Mouse (Mus musculus): ENCODE results near the gene Glce. TPM values are rescaled to one million over a fixed set of nuclear protein-coding genes. Genes with fewer than 3 reads are reported as not detected.

Gene Glce
- total RNA-seq, 2 experiments from 2014 or later, result 5.5 to 8.3 TPM

DNA sequence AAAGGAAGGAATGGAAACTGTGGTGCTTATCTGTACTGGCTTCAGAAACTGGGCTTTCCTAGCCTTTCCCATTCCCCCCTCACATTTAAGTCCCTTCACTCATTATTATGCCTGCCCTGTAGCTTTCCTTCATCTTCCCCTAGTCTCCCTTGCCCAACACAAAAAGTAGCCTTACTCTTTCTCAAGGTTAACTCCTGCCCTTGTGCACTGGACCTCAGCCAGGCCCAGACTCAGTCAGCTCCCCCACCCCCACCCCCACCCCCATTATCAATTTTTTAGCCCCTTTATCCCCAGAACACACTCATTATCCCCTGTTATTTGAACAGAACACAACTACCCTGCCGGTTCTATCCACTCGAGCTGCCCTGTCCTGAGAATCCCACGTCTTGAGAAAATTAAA, 1.0 kb upstream of the Glce start:
- DNase-seq, result no peak

DNA sequence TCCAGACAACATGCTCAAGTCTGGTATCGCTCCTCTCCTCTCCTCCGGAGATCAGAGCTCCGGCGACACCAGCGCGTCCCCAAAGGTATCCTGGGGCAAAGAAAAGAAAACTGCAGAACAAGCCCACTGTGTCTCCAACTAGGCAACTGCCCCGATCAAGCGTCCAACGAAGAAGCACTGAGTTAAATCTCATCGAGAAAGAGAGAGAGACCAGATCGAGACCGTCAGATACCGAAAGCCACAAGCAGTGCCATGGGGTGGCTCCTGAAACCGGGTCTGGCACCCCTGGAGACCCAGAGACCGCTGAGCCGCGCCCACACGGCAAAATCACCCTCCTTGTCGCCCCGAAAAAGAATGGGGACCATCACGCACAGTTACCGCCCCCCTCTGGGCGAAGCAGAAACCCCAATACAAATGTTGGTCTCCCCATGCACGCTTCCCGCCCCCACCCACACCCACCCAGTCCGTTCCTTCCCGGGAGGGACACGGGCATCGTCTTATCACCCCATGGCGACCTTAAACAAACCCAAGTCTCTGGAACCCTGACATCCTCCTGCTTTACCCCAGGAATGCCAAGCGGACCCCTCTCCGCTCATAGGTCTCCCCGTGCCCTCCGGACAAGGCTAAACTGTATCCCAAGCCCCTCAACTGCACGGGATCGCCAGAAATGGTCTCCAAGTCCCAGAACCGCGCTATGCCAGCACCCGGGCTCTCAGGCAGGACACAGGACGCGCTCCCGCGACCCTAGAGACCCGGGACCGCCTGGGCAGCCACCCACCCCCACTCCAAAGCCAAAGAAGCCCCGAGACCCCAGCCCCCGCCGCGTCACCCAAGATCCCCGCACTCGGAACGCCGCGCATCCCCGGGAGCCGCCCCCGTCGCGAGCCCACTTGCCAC, 656 bp downstream of the Glce start:
- DNase-seq, result peak; percentile 27

DNA sequence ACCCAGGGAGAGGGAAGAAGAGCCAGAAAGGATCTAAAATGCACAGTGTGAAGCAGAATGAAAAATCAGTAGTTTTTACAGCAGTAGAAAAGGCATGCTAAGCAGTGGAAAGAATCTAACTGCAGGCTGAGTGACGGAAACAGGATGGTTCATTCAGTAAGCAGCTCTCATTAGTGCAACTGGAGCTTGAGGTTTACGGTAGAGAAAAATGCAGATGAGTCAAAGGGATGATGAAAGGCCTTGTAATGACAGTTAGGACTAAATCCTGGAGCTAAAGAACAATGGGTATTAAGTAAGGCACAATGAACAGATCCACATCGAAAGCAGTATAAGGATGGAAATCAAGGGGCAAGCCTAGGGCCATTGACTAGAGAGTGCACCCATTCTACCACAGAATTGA, 3.7 kb downstream of the Glce start:
- no peak for DNase-seq

GRCm38 (mm10) chr9:62115826-62116225, 6.6 kb downstream of the Glce start:
- no peak for DNase-seq

GRCm38 (mm10) chr9:62096603-62097002, 25.9 kb downstream of the Glce start:
- DNase-seq, result no peak

DNA sequence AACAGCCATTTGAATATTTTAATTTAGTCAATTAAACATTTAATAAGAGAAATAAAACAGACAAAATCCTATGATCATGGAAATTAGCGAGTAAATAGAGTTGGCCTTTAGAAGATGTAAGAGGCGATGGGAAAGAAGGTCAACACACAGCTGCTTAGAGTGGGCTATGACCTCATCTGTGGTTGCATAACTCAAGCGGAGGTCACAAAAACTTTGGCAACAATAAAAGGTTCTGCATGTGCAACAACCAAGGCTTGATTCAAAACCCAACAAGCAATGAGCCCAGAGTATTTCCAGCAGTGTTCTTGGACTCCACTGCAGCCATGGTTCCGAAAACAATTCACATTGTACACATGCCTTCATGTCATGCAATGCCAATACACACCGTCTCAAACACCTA, 30.9 kb downstream of the Glce start:
- DNase-seq, result peak; percentile 55

DNA sequence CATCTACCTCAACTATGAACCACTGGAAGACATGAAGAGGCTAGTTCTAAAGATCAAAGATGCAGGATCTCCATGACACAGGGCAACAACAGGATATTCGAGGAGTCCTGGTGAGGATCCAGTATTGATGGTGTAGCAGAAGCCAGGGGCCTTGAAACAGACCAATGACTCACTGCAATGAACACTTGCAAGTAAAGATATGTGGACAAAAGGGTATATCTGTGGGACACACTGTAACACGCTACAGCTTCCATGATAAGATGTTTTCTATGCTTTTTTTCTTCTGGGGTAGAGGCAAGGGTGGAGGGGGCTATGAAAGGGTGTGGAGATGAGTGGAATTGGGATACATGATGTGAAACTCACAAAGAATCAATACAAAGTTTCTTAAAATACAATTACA, 36.9 kb downstream of the Glce start:
- no peak for DNase-seq

DNA sequence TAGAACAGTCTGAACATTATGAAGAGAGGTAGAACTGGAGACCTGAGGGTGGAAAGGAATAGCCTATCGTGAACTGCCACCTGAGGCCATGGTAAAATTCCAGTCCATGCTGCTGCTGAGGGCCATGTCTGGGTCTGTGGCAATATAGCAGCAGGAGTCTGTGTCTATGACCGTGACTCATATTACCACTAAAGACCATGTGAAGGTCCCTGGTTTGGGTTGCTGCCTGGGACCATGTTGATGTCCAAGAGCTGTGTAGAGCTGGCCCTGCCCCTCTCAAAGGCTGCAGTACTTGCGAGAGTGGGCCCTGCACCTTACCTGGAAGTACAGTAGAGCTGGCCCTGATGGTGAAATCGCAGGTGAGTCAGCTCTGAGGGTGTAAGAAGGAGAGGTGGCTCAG, 37.6 kb downstream of the Glce start:
- no peak for DNase-seq

DNA sequence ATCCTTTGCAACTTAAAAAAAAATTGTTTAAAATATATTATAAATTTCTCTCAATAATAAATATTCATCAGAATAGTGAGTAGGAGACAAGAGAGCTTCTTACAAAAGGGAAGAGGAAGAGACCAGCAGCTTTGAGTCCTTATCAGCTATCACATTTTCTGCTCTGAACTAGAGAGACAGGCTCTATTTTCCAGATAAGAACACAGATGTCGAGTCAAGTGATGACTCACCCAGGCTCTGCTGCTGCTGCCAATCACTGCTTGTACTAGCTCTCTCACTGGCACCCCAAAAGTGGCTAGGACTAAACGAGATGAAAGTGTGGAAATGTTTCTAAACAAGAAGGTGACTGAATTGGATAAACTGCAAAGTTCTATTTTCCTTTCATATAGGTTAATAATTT, 39.5 kb downstream of the Glce start:
- no peak for DNase-seq

DNA sequence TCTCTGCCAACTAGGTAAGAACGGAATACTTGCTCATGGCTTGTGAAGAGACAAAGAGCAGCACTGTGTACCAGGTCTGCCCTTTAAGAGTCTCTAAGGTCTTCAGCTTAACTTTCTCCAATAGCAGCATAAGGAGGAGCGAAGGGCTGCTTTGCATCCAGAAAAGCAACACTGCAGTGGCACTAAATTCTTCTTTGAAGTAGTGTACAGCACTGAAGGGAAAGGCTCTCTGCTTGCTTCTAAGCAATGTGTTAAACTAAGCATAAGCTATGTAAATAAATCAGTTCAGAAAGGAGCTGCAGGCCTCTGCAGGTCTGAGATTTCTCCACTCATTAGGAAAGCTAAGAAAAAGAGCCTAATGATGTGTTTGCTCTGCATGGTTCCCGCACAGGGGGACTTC, 40.9 kb downstream of the Glce start:
- no peak for DNase-seq

DNA sequence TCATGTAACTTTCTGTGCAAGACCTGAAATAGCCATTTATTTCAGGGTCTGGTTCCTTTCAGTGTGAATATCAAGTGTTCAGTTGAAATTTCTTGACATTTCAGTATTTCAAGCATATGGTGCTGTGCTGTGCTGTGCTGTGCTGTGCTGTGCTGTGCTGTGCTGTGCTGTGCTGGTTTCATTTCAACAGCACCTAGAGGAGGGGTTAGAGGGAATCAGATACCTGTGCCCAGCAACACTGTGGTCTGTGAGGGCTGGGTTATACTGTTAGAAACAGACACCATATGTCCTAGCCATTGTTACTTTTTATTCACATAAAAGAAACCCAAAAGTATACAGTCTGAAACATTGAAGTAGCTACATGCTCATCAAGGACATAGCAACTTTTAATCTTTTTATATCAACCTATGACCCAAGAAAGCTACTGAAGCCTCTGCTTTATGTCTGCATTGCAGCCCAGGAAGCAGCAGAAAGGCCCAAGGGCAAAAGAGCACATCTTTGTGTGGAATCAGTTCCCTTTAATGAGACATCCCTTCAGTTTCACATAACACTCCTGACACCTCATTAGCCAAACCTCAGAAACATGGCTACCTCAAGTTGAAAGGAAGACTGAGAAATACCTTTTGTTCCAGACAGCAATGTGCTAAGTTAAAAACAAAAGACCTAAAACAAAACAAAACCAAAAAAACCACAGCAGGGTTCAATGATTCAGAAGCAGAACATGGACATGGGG, 42.3 kb downstream of the Glce start:
- no peak for DNase-seq

DNA sequence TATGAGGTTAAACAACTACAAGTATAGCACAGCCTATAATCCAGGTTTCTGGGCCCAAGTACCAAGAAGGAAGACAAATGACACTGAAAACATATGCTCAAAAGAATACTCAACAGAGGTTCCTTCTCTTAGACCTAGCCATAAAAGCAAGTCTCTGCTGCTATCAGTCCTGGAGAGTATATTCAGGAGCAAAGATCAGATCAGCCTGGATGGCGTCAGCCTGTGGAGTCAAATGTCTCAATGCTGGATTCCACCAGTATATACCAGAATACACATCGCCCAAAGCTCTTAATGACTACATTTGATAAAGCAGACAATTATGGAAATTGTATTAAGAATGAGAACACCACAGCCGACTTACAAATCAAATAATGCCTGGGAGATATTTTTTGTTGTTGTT, 60.2 kb downstream of the Glce start:
- no peak for DNase-seq

GRCm38 (mm10) chr9:62060431-62060830, 62.0 kb downstream of the Glce start:
- no peak for DNase-seq

DNA sequence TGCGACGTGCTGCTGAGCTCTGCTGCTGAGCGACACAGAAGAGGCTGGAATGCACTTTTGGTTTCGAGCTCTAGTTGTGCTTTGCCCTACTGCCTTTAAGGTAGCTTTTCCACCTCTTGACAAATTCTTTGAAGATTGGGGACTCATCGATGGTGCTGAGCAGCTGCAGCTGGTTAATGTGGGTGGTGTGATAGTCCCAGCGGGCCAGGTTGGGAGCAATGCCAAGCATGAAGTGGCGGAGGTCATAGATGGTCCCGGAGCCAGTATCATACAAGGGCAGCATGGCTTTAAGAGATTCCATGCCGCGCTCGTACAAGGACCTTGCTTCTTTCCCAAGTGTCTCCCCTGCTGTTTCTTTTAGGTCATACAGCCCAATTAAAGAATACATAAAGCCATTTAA, 62.5 kb downstream of the Glce start:
- no peak for DNase-seq

DNA sequence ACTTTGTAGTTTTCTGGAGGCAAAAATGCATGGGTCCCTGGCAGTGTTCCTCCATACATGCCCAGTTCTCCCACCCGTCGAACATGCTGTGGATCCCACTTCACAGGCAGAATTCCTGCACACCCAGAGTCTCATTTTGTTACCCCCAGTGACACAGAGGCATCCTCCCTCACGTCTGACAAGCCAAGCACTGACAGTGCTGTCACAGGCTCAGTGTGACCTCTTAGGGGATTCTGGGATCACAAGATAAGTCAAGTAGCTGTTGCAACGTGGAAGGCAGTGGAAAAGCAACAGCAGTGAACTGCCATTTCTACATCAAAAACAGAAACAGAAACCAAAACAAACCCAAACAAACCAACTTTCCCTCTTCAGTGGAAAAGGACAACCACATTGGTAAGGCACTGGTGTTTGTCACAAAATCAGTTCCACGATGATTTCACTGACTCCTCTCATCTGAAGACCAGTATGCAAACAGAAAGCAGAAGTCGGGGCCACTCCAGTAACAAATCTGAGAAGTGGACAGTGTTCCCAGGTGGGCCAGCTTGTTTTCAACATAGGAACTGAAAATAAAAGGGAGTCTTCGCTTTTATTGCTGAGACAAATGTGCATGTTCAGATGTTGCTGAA, 64.5 kb downstream of the Glce start:
- DNase-seq, result no peak

- DNase-seq, result no peak
These were observed 66.2 kb downstream of the Glce start for GRCm38 (mm10) chr9:62056206-62056605.

DNA sequence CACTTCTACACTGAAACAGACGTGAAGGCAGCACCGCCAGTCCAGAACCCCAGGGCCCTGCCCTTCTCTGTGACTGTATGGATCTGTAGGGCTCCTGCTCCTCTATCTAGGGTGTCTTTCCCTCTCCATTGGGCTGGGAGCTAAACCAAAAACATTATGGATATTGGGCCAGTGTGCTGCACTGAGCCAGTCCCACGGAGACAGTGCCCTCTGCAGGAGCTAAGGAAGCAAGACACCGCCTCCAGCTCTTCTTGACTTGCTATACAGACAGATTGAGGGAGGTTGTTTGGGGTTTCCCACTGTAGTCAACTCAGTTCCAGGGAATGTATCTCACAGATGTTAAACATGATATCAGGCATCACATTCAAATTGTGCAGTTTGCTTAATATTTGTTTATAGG, 71.7 kb downstream of the Glce start:
- no peak for DNase-seq

GRCm38 (mm10) chr9:62049166-62049565, 73.3 kb downstream of the Glce start:
- DNase-seq, result no peak

- no peak for DNase-seq
These were observed 80.3 kb downstream of the Glce start for GRCm38 (mm10) chr9:62042167-62042566.

- peak; percentile 55 for DNase-seq
These were observed 82.3 kb downstream of the Glce start for GRCm38 (mm10) chr9:62040008-62040608.

DNA sequence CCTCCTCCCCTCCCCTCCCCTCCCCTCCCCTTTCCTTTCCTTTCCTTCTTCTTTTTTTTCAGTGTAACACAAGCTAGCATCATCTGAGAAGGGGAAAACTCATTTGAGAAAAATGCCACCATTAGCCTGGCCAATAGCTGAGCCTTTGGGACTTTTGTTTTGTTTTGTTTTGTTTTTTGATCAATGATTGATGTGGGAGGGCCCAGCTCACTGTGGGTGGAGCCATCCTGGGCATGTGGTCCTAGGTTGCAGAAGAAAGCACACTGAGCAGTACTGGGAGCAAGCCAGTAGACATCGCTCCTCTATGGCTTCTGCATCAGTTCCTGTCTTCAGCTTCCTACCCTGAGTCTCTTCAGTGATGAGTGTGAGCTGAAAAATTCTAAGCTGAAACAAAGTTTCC, 86.6 kb downstream of the Glce start:
- DNase-seq, result no peak

DNA sequence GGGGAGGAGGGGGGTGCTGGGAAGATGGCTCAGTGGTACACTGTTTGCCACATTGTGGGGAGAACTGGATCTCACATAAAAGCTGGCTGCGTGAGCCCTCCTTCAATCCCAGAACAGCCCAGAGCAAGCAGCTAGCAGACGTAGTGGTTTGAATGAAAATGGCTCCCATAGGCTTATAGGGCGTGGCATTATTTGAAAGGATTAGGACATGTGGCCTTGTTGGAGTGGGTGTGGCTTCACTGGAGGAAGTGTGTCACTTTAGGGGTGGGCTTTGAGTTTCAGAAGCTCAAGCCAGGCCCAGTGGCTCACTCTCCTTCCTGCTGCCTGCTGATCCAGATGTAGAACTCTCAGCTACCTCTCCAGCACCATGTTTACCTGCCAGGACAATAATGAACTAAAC, 90.2 kb downstream of the Glce start:
- no peak for DNase-seq

- DNase-seq, result no peak
These were observed 94.4 kb downstream of the Glce start for GRCm38 (mm10) chr9:62028072-62028471.
